Mouse (Mus musculus) heart, postnatal 0 days (tissue): ENCODE results near the gene Pla2g2e.
A peak's percentile ranks its signal among the peaks of the same experiment; 100 is the strongest.

ENCODE experiments used
- CTCF ChIP-seq: IDR thresholded peaks from 2 replicates; pipeline ENCODE4 v1.5.1; 2016; ENCODE audit warnings: antibody characterized with exemption, control low read depth, low read depth
- EP300 ChIP-seq: IDR thresholded peaks from 2 replicates; pipeline ENCODE4 v1.6.1; 2016; ENCODE audit warnings: antibody characterized with exemption, low read depth

- TF ChIP-seq CTCF: peak; percentile 85
- no peak for TF ChIP-seq EP300
These were observed 11.3 kb upstream of the Pla2g2e start for GRCm38 (mm10) chr4:138866413-138866812.
